Mouse (Mus musculus) hindbrain, embryonic 15.5 days (tissue): ENCODE measurements at regions not wholly inside any gene's neighbourhood (a gene's known extent, or its start where the extent isn't known, plus 50 kb on each side); places are given as distances from the start of the nearest gene placed in this dataset.

Experiments used
- ATAC-seq: fragments of 200-750 bp; cut with Nextera tagmentation; 2 replicates; pipeline ENCODE4 v1.8.0; 2017; ENCODE audit warnings: low read depth, moderate number of reproducible peaks, moderate TSS enrichment; ENCODE audit not compliant: low FRiP score
- H3K27ac ChIP-seq: fragments of 300-500 bp; sonication (generic); replicated peaks from 2 replicates; pipeline ENCODE4 v1.5.1; 2015; ENCODE audit warnings: mild to moderate bottlenecking, inconsistent platforms
- H3K27me3 ChIP-seq: fragments of 300-500 bp; sonication (generic); 2 replicates; pipeline ENCODE4 v1.6.1; 2015; ENCODE audit warnings: control low read depth, inconsistent platforms
- H3K36me3 ChIP-seq: fragments of 300-500 bp; sonication (generic); 2 replicates; pipeline ENCODE4 v1.6.1; 2015; ENCODE audit warnings: control low read depth, inconsistent platforms
- H3K4me1 ChIP-seq: fragments of 300-500 bp; sonication (generic); replicated peaks from 2 replicates; pipeline ENCODE4 v1.6.1; 2015; ENCODE audit warnings: control low read depth, inconsistent platforms
- H3K4me2 ChIP-seq: fragments of 300-500 bp; sonication (generic); 2 replicates; pipeline ENCODE4 v1.6.1; 2015; ENCODE audit warnings: moderate library complexity, mild to moderate bottlenecking, inconsistent platforms
- H3K4me3 ChIP-seq: fragments of 300-500 bp; sonication (generic); 2 replicates; pipeline ENCODE4 v1.5.1; 2015; ENCODE audit warnings: mild to moderate bottlenecking, inconsistent platforms
- H3K9ac ChIP-seq: fragments of 300-500 bp; sonication (generic); 2 replicates; pipeline ENCODE4 v1.6.1; 2015; ENCODE audit warnings: inconsistent platforms
- H3K9me3 ChIP-seq: fragments of 300-500 bp; sonication (generic); 2 replicates; pipeline ENCODE4 v1.6.1; 2016; ENCODE audit warnings: control low read depth, inconsistent platforms
- WGBS: fragments of 180-500 bp; shearing (Covaris S2); methylation state at CpG from one replicate; pipeline ENCODE4 v1.1.7; 2015; 5-methylcytosine and 5-hydroxymethylcytosine counted together

GRCm38 (mm10) chr3:77758295-77758694, 1528.0 kb downstream of the Rapgef2 start:
- ATAC-seq = no peak
- Histone ChIP-seq H3K9me3 (no peaks in the 10 kb centered on the region), H3K36me3 (no peaks in the 10 kb centered on the region), H3K4me1 (no peaks in the 10 kb centered on the region), H3K27me3 (no peaks in the 10 kb centered on the region), H3K4me3 (no peak overlapping the region), H3K27ac (no peak overlapping the region), H3K9ac (no peak overlapping the region), H3K4me2 (no peak overlapping the region)
- WGBS = 72% methylated on average over 1 of the region's 1 CpGs

- H3K27ac ChIP-seq = no peak overlapping the region
- H3K4me2 ChIP-seq = no peak overlapping the region
- H3K4me1 ChIP-seq = no peaks in the 10 kb centered on the region
- H3K4me3 ChIP-seq = no peak overlapping the region
- no peaks in the 10 kb centered on the region for H3K9me3 ChIP-seq
- no peak overlapping the region for H3K9ac ChIP-seq
- WGBS = 92% methylated on average over 3 of the region's 3 CpGs
- no peaks in the 10 kb centered on the region for H3K27me3 ChIP-seq
- ATAC-seq = no peak
- H3K36me3 ChIP-seq = no peaks in the 10 kb centered on the region
Measured at GRCm38 (mm10) chr3:77742146-77742545, 1544.2 kb downstream of the Rapgef2 start.

GRCm38 (mm10) chr3:77717840-77718239, 1568.5 kb downstream of the Rapgef2 start:
- Histone ChIP-seq H3K27ac (no peak overlapping the region), H3K36me3 (no peaks in the 10 kb centered on the region), H3K4me3 (no peak overlapping the region), H3K4me1 (no peaks in the 10 kb centered on the region), H3K4me2 (no peak overlapping the region), H3K9ac (no peak overlapping the region), H3K27me3 (no peaks in the 10 kb centered on the region), H3K9me3 (no peaks in the 10 kb centered on the region)
- whole genome bisulfite sequencing = 94% methylated on average over 1 of the region's 1 CpGs
- no peak for ATAC-seq

GRCm38 (mm10) chr3:77695571-77695970, 1590.7 kb downstream of the Rapgef2 start:
- no peaks in the 10 kb centered on the region for H3K27me3 ChIP-seq
- no peak for ATAC-seq
- no peak overlapping the region for H3K27ac ChIP-seq
- no peaks in the 10 kb centered on the region for H3K9me3 ChIP-seq
- H3K4me2 ChIP-seq = no peak overlapping the region
- H3K9ac ChIP-seq = no peak overlapping the region
- H3K4me3 ChIP-seq = no peak overlapping the region
- no peaks in the 10 kb centered on the region for H3K4me1 ChIP-seq
- no peaks in the 10 kb centered on the region for H3K36me3 ChIP-seq

GRCm38 (mm10) chr3:77666366-77666765, 1592.3 kb downstream of the Fstl5 start:
- Histone ChIP-seq H3K27me3 (no peaks in the 10 kb centered on the region), H3K4me2 (no peak overlapping the region), H3K9ac (no peak overlapping the region), H3K4me3 (no peak overlapping the region), H3K9me3 (no peaks in the 10 kb centered on the region), H3K36me3 (no peaks in the 10 kb centered on the region), H3K4me1 (no peaks in the 10 kb centered on the region), H3K27ac (no peak overlapping the region)
- no peak for ATAC-seq
- 91% methylated on average over 2 of the region's 2 CpGs for whole genome bisulfite sequencing

GRCm38 (mm10) chr3:77653881-77654280, 1579.8 kb downstream of the Fstl5 start:
- H3K9ac ChIP-seq = no peak overlapping the region
- no peak overlapping the region for H3K27ac ChIP-seq
- H3K4me1 ChIP-seq = no peaks in the 10 kb centered on the region
- no peak for ATAC-seq
- H3K27me3 ChIP-seq = no peaks in the 10 kb centered on the region
- H3K4me3 ChIP-seq = no peak overlapping the region
- H3K4me2 ChIP-seq = no peak overlapping the region
- no peaks in the 10 kb centered on the region for H3K36me3 ChIP-seq
- no peaks in the 10 kb centered on the region for H3K9me3 ChIP-seq
- WGBS = 86% methylated on average over 3 of the region's 3 CpGs
